In genomic region chr6:71493675-71494340, GRCm38 (mm10) we compare ENCODE assay signal across 7 mouse cellular contexts. TPM values are rescaled to one million over a fixed set of nuclear protein-coding genes. Genes with fewer than 3 reads are reported as not detected.
DNase-seq lines count a peak whose midpoint lies in the region; ATAC-seq lines count a peak whose summit lies in the region.

Gene Rnf103, plus strand, starts transcription at chr6:71493894.

- H3K36me3 ChIP-seq in embryonic facial prominence, embryonic 11.5 days (replicated peaks; ENCODE audit: control insufficient read depth, insufficient read depth, low read depth, low read length), result no peaks in the 10 kb centered on the region
- no peaks in the 10 kb centered on the region for H3K36me3 ChIP-seq in limb, embryonic 11.5 days (ENCODE audit: control insufficient read depth, insufficient read depth, low read length)
- peaks cover 5% of the 10 kb centered on the region; the same call in 1 of the 2 replicates for H3K36me3 ChIP-seq in midbrain, embryonic 14.5 days (ENCODE audit: control insufficient read depth, insufficient read depth, low read length)

- H3K4me3 ChIP-seq in embryonic facial prominence, embryonic 11.5 days (ENCODE audit: low read depth, low read length), result peak within 1 kb of the TSS; percentile 92
- H3K4me3 ChIP-seq in limb, embryonic 11.5 days (ENCODE audit: low read depth, low read length), result peak within 1 kb of the TSS; percentile 90
- H3K4me3 ChIP-seq in midbrain, embryonic 14.5 days (replicated peaks; ENCODE audit: low read depth, low read length), result peak within 1 kb of the TSS; percentile 90

- no peaks in the 10 kb centered on the region for H3K4me1 ChIP-seq in embryonic facial prominence, embryonic 11.5 days (ENCODE audit: control insufficient read depth, insufficient read depth, low read length)
- 0 out of 2 replicates have a peak, but pooled peaks cover 5% of the 10 kb centered on the region for H3K4me1 ChIP-seq in limb, embryonic 11.5 days (ENCODE audit: control insufficient read depth, insufficient read depth, low read length)
- H3K4me1 ChIP-seq in midbrain, embryonic 14.5 days (ENCODE audit: control insufficient read depth, insufficient read depth, low read length), result peaks cover 17% of the 10 kb centered on the region

- DNase-seq in adrenal gland, postnatal 14 days, result peak; percentile 98
- peak; percentile 96 for DNase-seq in embryonic facial prominence, embryonic 11.5 days (ENCODE audit: low spot score)
- peak; percentile 100 for DNase-seq in heart, adult 11 months
- peak; percentile 93 for DNase-seq in kidney, adult 18-20 months
- DNase-seq in limb, embryonic 11.5 days (ENCODE audit: low spot score), result peak; percentile 99
- peak; percentile 97 for DNase-seq in midbrain, embryonic 14.5 days
- peak; percentile 85 to 94 for DNase-seq in spleen, adult 18-20 months

- peak within 1 kb of the TSS; percentile 69 for H3K4me2 ChIP-seq in embryonic facial prominence, embryonic 11.5 days (ENCODE audit: low read depth, low read length)
- peak within 1 kb of the TSS; percentile 75 for H3K4me2 ChIP-seq in limb, embryonic 11.5 days (ENCODE audit: low read depth, severe bottlenecking)
- peak within 1 kb of the TSS; percentile 71 for H3K4me2 ChIP-seq in midbrain, embryonic 14.5 days (ENCODE audit: low read length)

- peak within 1 kb of the TSS; percentile 92 for H3K27ac ChIP-seq in embryonic facial prominence, embryonic 11.5 days (replicated peaks; ENCODE audit: low read depth, low read length)
- peak within 1 kb of the TSS; percentile 97 for H3K27ac ChIP-seq in limb, embryonic 11.5 days (replicated peaks; ENCODE audit: low read depth, low read length)
- peak within 1 kb of the TSS; percentile 99 for H3K27ac ChIP-seq in midbrain, embryonic 14.5 days (replicated peaks; ENCODE audit: low read depth, low read length)

- no peaks in the 10 kb centered on the region for H3K27me3 ChIP-seq in embryonic facial prominence, embryonic 11.5 days (ENCODE audit: control insufficient read depth, insufficient read depth, low read length)
- no peaks in the 10 kb centered on the region for H3K27me3 ChIP-seq in limb, embryonic 11.5 days (ENCODE audit: control insufficient read depth, insufficient read depth, low read length)
- H3K27me3 ChIP-seq in midbrain, embryonic 14.5 days (ENCODE audit: control insufficient read depth, insufficient read depth, low read length), result no peaks in the 10 kb centered on the region

- H3K9ac ChIP-seq in embryonic facial prominence, embryonic 11.5 days (replicated peaks; ENCODE audit: low read length), result peak within 1 kb of the TSS; percentile 99
- H3K9ac ChIP-seq in limb, embryonic 11.5 days (ENCODE audit: low read length), result peak within 1 kb of the TSS; percentile 92
- peak within 1 kb of the TSS; percentile 98 for H3K9ac ChIP-seq in midbrain, embryonic 14.5 days (replicated peaks; ENCODE audit: low read length)

- peak; percentile 97 for ATAC-seq in embryonic facial prominence, embryonic 11.5 days (replicated peaks; ENCODE audit: insufficient number of reproducible peaks, low FRiP score, low TSS enrichment, low read depth)
- ATAC-seq in limb, embryonic 11.5 days (ENCODE audit: insufficient number of reproducible peaks, low FRiP score, low TSS enrichment, low read depth), result peak; percentile 97
- ATAC-seq in midbrain, embryonic 14.5 days (ENCODE audit: low FRiP score, low TSS enrichment), result peak; percentile 97

- WGBS in embryonic facial prominence, embryonic 11.5 days, result under 1% methylated on average over 70 of the region's 79 CpGs
- 0% methylated on average over 68 of the region's 79 CpGs for WGBS in limb, embryonic 11.5 days
- 1% methylated on average over 73 of the region's 79 CpGs for WGBS in midbrain, embryonic 14.5 days

- H3K9me3 ChIP-seq in embryonic facial prominence, embryonic 11.5 days (replicated peaks; ENCODE audit: control insufficient read depth, low read length), result no peaks in the 10 kb centered on the region
- no peaks in the 10 kb centered on the region for H3K9me3 ChIP-seq in limb, embryonic 11.5 days (ENCODE audit: control insufficient read depth, low read length)
- H3K9me3 ChIP-seq in midbrain, embryonic 14.5 days (ENCODE audit: control insufficient read depth, low read length), result no peaks in the 10 kb centered on the region

RNA-seq across cellular contexts. Expression of gene Rnf103, which starts in this region (rescaled TPM):
- total RNA-seq in adrenal gland, postnatal 14 days (2021), result 28.5 and 30.6 TPM in 2 replicates
- polyA plus RNA-seq in embryonic facial prominence, embryonic 11.5 days (2014; fragmentation: Nextera tagmentation; extraction: Ambion mirVana), result 17.3 and 19.1 TPM in 2 replicates
- polyA plus RNA-seq in limb, embryonic 11.5 days (2014; fragmentation: Nextera tagmentation; extraction: Ambion mirVana), result 13.7 and 14.4 TPM in 2 replicates
- 24.5 and 34.5 TPM in 2 replicates for polyA plus RNA-seq in midbrain, embryonic 14.5 days (2014; fragmentation: Nextera tagmentation; extraction: Ambion mirVana)

Comparison
In these comparisons a context has a peak if more than half of its experiments do, and no peak if none do; other contexts are left out.
1. Peak in every context shown above with its lines: DNase-seq, ATAC-seq, H3K4me3 ChIP-seq and H3K27ac ChIP-seq.